Comparison of ENCODE assay signal across 7 mouse cellular contexts in genomic region chr3:51375307-51376265, GRCm38 (mm10). TPM values are rescaled to one million over a fixed set of nuclear protein-coding genes. Genes with fewer than 3 reads are reported as not detected.
DNase-seq lines count a peak whose midpoint lies in the region; ATAC-seq and TF ChIP-seq lines count a peak whose summit lies in the region.

No protein-coding gene starts in this region.

- no peak overlapping the region for H3K4me3 ChIP-seq in midbrain, embryonic 11.5 days (ENCODE audit: low read depth, low read length)
- no peak overlapping the region for H3K4me3 ChIP-seq in midbrain, embryonic 15.5 days
- no peak overlapping the region for H3K4me3 ChIP-seq in cerebellum, adult 2 months (replicated peaks; ENCODE audit: insufficient read depth, low read depth, low read length)

- ATAC-seq in midbrain, embryonic 11.5 days (ENCODE audit: low FRiP score) = no peak
- ATAC-seq in midbrain, embryonic 15.5 days (replicated peaks) = no peak

- H3K4me1 ChIP-seq in midbrain, embryonic 11.5 days (ENCODE audit: control insufficient read depth, insufficient read depth, low read length) = peaks cover 2% of the 10 kb centered on the region; the same call in 1 of the 2 replicates
- H3K4me1 ChIP-seq in midbrain, embryonic 15.5 days = no peaks in the 10 kb centered on the region
- H3K4me1 ChIP-seq in cerebellum, adult 2 months (ENCODE audit: control insufficient read depth, insufficient read depth, low read length) = 0 out of 2 replicates have a peak, but pooled peaks cover 3% of the 10 kb centered on the region

- no peaks in the 10 kb centered on the region for H3K9me3 ChIP-seq in midbrain, embryonic 11.5 days (ENCODE audit: control insufficient read depth, low read length)
- no peaks in the 10 kb centered on the region for H3K9me3 ChIP-seq in midbrain, embryonic 15.5 days

- peak; percentile 80 for DNase-seq in midbrain, embryonic 11.5 days (ENCODE audit: low spot score, missing footprints)
- DNase-seq in Muller cell, postnatal 12 days (ENCODE audit: inconsistent ontology term) = peak; percentile 36
- DNase-seq in cerebellum, adult 2 months = peak in 1 of 2 experiments; percentile 51
- DNase-seq in heart, postnatal 4 days = peak; percentile 70
- peak; percentile 73 for DNase-seq in lung, postnatal 10 days
- peak; percentile 66 for DNase-seq in thymus, postnatal 0 days (ENCODE audit: low spot score)

- no peaks in the 10 kb centered on the region for H3K27me3 ChIP-seq in midbrain, embryonic 11.5 days (ENCODE audit: control insufficient read depth, insufficient read depth, low read length)
- H3K27me3 ChIP-seq in midbrain, embryonic 15.5 days (replicated peaks) = no peaks in the 10 kb centered on the region
- H3K27me3 ChIP-seq in cerebellum, adult 2 months (ENCODE audit: control insufficient read depth, insufficient read depth, low read length) = no peaks in the 10 kb centered on the region

- no peak for TF ChIP-seq POLR2A in cerebellum, adult 2 months (IDR thresholded peaks at IDR 0.05; ENCODE audit: borderline replicate concordance, insufficient read depth, low read length)

- no peak overlapping the region for H3K4me2 ChIP-seq in midbrain, embryonic 11.5 days
- H3K4me2 ChIP-seq in midbrain, embryonic 15.5 days = no peak overlapping the region

- no peak overlapping the region for H3K9ac ChIP-seq in midbrain, embryonic 11.5 days (ENCODE audit: low read length)
- no peak overlapping the region for H3K9ac ChIP-seq in midbrain, embryonic 15.5 days

- 85% methylated on average over 19 of the region's 19 CpGs for WGBS in midbrain, embryonic 11.5 days
- 88% methylated on average over 19 of the region's 19 CpGs for WGBS in midbrain, embryonic 15.5 days
- 82% methylated on average over 19 of the region's 19 CpGs for WGBS in cerebellum, adult 2 months

- H3K27ac ChIP-seq in midbrain, embryonic 11.5 days (ENCODE audit: low read depth, low read length) = no peak overlapping the region
- H3K27ac ChIP-seq in midbrain, embryonic 15.5 days = no peak overlapping the region
- no peak overlapping the region for H3K27ac ChIP-seq in cerebellum, adult 2 months (ENCODE audit: insufficient read depth, low read length)

- no peaks in the 10 kb centered on the region for H3K36me3 ChIP-seq in midbrain, embryonic 11.5 days (ENCODE audit: control insufficient read depth, insufficient read depth, low read length)
- no peaks in the 10 kb centered on the region for H3K36me3 ChIP-seq in midbrain, embryonic 15.5 days (replicated peaks)

- peak; percentile 35; the same call in 1 of the 2 replicates for TF ChIP-seq CTCF in cerebellum, adult 2 months (IDR thresholded peaks at IDR 0.05; ENCODE audit: borderline replicate concordance, insufficient read depth, low read depth, low read length)

RNA-seq across cellular contexts. Expression of gene Mgarp, which starts 21.0 kb away (rescaled TPM):
- 22.5 and 26.9 TPM in 2 replicates for polyA plus RNA-seq in midbrain, embryonic 11.5 days (2014; fragmentation: Nextera tagmentation; extraction: Ambion mirVana)
- 1.0 and 2.1 TPM in 2 replicates for polyA plus RNA-seq in midbrain, embryonic 15.5 days (2015; fragmentation: Nextera tagmentation; extraction: Ambion mirVana)
- 1.6 and 2.0 TPM in 2 replicates for polyA plus RNA-seq in cerebellum, adult 2 months (2012; rRNA removed)
- under 1 TPM; 0.45 to 0.95 TPM for total RNA-seq in heart, postnatal 4 days (2021)
- 0.72 and 1.0 TPM in 2 replicates for polyA plus RNA-seq in thymus, postnatal 0 days (2015; fragmentation: Nextera tagmentation; extraction: Ambion mirVana)

RNA-seq across cellular contexts. Expression of gene Ndufc1, which starts 33.2 kb away (rescaled TPM):
- polyA plus RNA-seq in midbrain, embryonic 11.5 days (2014; fragmentation: Nextera tagmentation; extraction: Ambion mirVana) = 739 and 783 TPM in 2 replicates
- 603 and 679 TPM in 2 replicates for polyA plus RNA-seq in midbrain, embryonic 15.5 days (2015; fragmentation: Nextera tagmentation; extraction: Ambion mirVana)
- polyA plus RNA-seq in cerebellum, adult 2 months (2012; rRNA removed) = 538 and 547 TPM in 2 replicates
- total RNA-seq in heart, postnatal 4 days (2021) = 1,000 to 10,000 TPM; 1,091 to 1,121 TPM
- 835 and 844 TPM in 2 replicates for polyA plus RNA-seq in thymus, postnatal 0 days (2015; fragmentation: Nextera tagmentation; extraction: Ambion mirVana)

RNA-seq across cellular contexts. Expression of gene Elf2, which starts 35.1 kb away (rescaled TPM):
- 42.8 and 47.4 TPM in 2 replicates for polyA plus RNA-seq in midbrain, embryonic 11.5 days (2014; fragmentation: Nextera tagmentation; extraction: Ambion mirVana)
- polyA plus RNA-seq in midbrain, embryonic 15.5 days (2015; fragmentation: Nextera tagmentation; extraction: Ambion mirVana) = 39.6 and 44.9 TPM in 2 replicates
- 38.8 and 39.1 TPM in 2 replicates for polyA plus RNA-seq in cerebellum, adult 2 months (2012; rRNA removed)
- 10 to 100 TPM; 89.9 to 99.9 TPM for total RNA-seq in heart, postnatal 4 days (2021)
- 80.8 and 86.1 TPM in 2 replicates for polyA plus RNA-seq in thymus, postnatal 0 days (2015; fragmentation: Nextera tagmentation; extraction: Ambion mirVana)

RNA-seq across cellular contexts. Expression of gene Naa15, which starts 39.4 kb away (rescaled TPM):
- polyA plus RNA-seq in midbrain, embryonic 11.5 days (2014; fragmentation: Nextera tagmentation; extraction: Ambion mirVana) = 54.5 and 57.0 TPM in 2 replicates
- 48.7 and 51.1 TPM in 2 replicates for polyA plus RNA-seq in midbrain, embryonic 15.5 days (2015; fragmentation: Nextera tagmentation; extraction: Ambion mirVana)
- polyA plus RNA-seq in cerebellum, adult 2 months (2012; rRNA removed) = 22.6 and 22.9 TPM in 2 replicates
- 10 to 100 TPM; 62.3 to 65.8 TPM for total RNA-seq in heart, postnatal 4 days (2021)
- 34.6 and 48.5 TPM in 2 replicates for polyA plus RNA-seq in thymus, postnatal 0 days (2015; fragmentation: Nextera tagmentation; extraction: Ambion mirVana)
